Mouse (Mus musculus) midbrain, embryonic 10.5 days (tissue): ENCODE results near the gene Rfxank. TPM values are rescaled to one million over a fixed set of nuclear protein-coding genes. Genes with fewer than 3 reads are reported as not detected.

ENCODE experiments used
- DNase-seq: peaks from one replicate; pipeline ENCODE4 v3.0.0-alpha.2; 2017; ENCODE audit warnings: low spot score
- H3K27ac ChIP-seq: fragments of 300-500 bp; sonication (generic); replicated peaks from 2 replicates; pipeline ENCODE4 v1.5.1; 2016; ENCODE audit warnings: mild to moderate bottlenecking
- H3K27me3 ChIP-seq: fragments of 300-500 bp; sonication (generic); 2 replicates; pipeline ENCODE4 v1.6.1; 2016; ENCODE audit warnings: low read depth, mild to moderate bottlenecking; ENCODE audit not compliant: poor library complexity, severe bottlenecking
- H3K36me3 ChIP-seq: fragments of 300-500 bp; sonication (generic); 2 replicates; pipeline ENCODE4 v1.6.1; 2016; ENCODE audit warnings: mild to moderate bottlenecking, moderate library complexity
- H3K4me1 ChIP-seq: fragments of 300-500 bp; sonication (generic); 2 replicates; pipeline ENCODE4 v1.6.1; 2016
- H3K4me3 ChIP-seq: fragments of 300-500 bp; sonication (generic); 2 replicates; pipeline ENCODE4 v1.5.1; 2016; ENCODE audit warnings: mild to moderate bottlenecking, moderate library complexity
- H3K9me3 ChIP-seq: fragments of 300-500 bp; sonication (generic); replicated peaks from 2 replicates; pipeline ENCODE4 v1.6.1; 2016; ENCODE audit warnings: mild to moderate bottlenecking
- WGBS: fragments of 180-500 bp; shearing (Covaris S2); methylation state at CpG from one replicate; pipeline ENCODE4 v1.1.7; 2016; 5-methylcytosine and 5-hydroxymethylcytosine counted together
- polyA plus RNA-seq: library from polyadenylated mRNA; unstranded; fragments of >200 nt; fragmentation: Nextera tagmentation; extraction: Ambion mirVana; gene quantifications from 2 replicates; pipeline ENCODE4 v1.2.1, GENCODE M21; 2016

The Rfxank gene
- polyA plus RNA-seq, 1 experiment from 2014 or later: 16.1 TPM

GRCm38 (mm10) chr8:70114892-70115291 lies 24.1 kb downstream of the Rfxank start:
- H3K27me3 ChIP-seq: peaks cover 99% of the 10 kb centered on the region
- H3K4me3 ChIP-seq: no peak overlapping the region
- DNase-seq: no peak
- H3K27ac ChIP-seq: no peak overlapping the region
- 67% methylated on average over 13 of the region's 13 CpGs for WGBS
- H3K9me3 ChIP-seq: no peaks in the 10 kb centered on the region
- H3K4me1 ChIP-seq: peaks cover 38% of the 10 kb centered on the region
- H3K36me3 ChIP-seq: peaks cover 34% of the 10 kb centered on the region

- Histone ChIP-seq H3K27ac (no peak overlapping the region), H3K4me1 (peaks cover 33% of the 10 kb centered on the region), H3K4me3 (no peak overlapping the region), H3K36me3 (peaks cover 38% of the 10 kb centered on the region), H3K27me3 (peaks cover 99% of the 10 kb centered on the region), H3K9me3 (no peaks in the 10 kb centered on the region)
- DNase-seq: no peak
- 21% methylated on average over 6 of the region's 6 CpGs for WGBS
Observed at GRCm38 (mm10) chr8:70114488-70114887, 24.5 kb downstream of the Rfxank start.

- Histone ChIP-seq H3K9me3 (no peaks in the 10 kb centered on the region), H3K4me3 (peak overlapping the region; percentile 27; the same call in 1 of the 2 replicates), H3K27ac (no peak overlapping the region), H3K4me1 (peaks cover 14% of the 10 kb centered on the region), H3K27me3 (peaks cover 87% of the 10 kb centered on the region), H3K36me3 (peaks cover 51% of the 10 kb centered on the region)
- WGBS: 7% methylated on average over 43 of the region's 43 CpGs
- peak; percentile 38 for DNase-seq
Observed at GRCm38 (mm10) chr8:70112401-70113016, 26.4 kb downstream of the Rfxank start.

GRCm38 (mm10) chr8:70111192-70111795 lies 27.7 kb downstream of the Rfxank start:
- Histone ChIP-seq H3K36me3 (peaks cover 57% of the 10 kb centered on the region), H3K27ac (no peak overlapping the region), H3K9me3 (no peaks in the 10 kb centered on the region), H3K4me1 (peaks cover 13% of the 10 kb centered on the region), H3K27me3 (peaks cover 78% of the 10 kb centered on the region), H3K4me3 (no peak overlapping the region)
- WGBS: 49% methylated on average over 23 of the region's 23 CpGs
- DNase-seq: no peak

GRCm38 (mm10) chr8:70110451-70110850 lies 28.5 kb downstream of the Rfxank start:
- Histone ChIP-seq H3K36me3 (peaks cover 57% of the 10 kb centered on the region), H3K4me1 (peaks cover 13% of the 10 kb centered on the region), H3K4me3 (no peak overlapping the region), H3K9me3 (no peaks in the 10 kb centered on the region), H3K27ac (no peak overlapping the region), H3K27me3 (peaks cover 71% of the 10 kb centered on the region)
- WGBS: 96% methylated on average over 2 of the region's 2 CpGs
- DNase-seq: no peak

GRCm38 (mm10) chr8:70104922-70105321 lies 34.0 kb downstream of the Rfxank start:
- no peak overlapping the region for H3K4me3 ChIP-seq
- H3K9me3 ChIP-seq: no peaks in the 10 kb centered on the region
- no peak for DNase-seq
- H3K4me1 ChIP-seq: no peaks in the 10 kb centered on the region; the same call in 1 of the 2 replicates
- peaks cover 46% of the 10 kb centered on the region for H3K36me3 ChIP-seq
- peaks cover 15% of the 10 kb centered on the region for H3K27me3 ChIP-seq
- no peak overlapping the region for H3K27ac ChIP-seq
- WGBS: 86% methylated on average over 7 of the region's 7 CpGs

- WGBS: 30% methylated on average over 6 of the region's 6 CpGs
- no peak overlapping the region for H3K4me3 ChIP-seq
Observed at GRCm38 (mm10) chr8:70104506-70104905, 34.4 kb downstream of the Rfxank start.

GRCm38 (mm10) chr8:70100241-70100640 lies 38.7 kb downstream of the Rfxank start:
- no peaks in the 10 kb centered on the region for H3K27me3 ChIP-seq
- H3K4me1 ChIP-seq: no peaks in the 10 kb centered on the region; the same call in 1 of the 2 replicates
- H3K36me3 ChIP-seq: peaks cover 68% of the 10 kb centered on the region
- no peak overlapping the region for H3K4me3 ChIP-seq
- no peaks in the 10 kb centered on the region; the same call in 1 of the 2 replicates for H3K9me3 ChIP-seq
- 90% methylated on average over 8 of the region's 8 CpGs for WGBS
- no peak overlapping the region for H3K27ac ChIP-seq
- no peak for DNase-seq

More at GRCm38 (mm10) chr8:70104506-70104905, 34.4 kb downstream of the Rfxank start:
- DNase-seq: peak; percentile 24
- Histone ChIP-seq H3K27me3 (peaks cover 11% of the 10 kb centered on the region), H3K27ac (no peak overlapping the region), H3K4me1 (no peaks in the 10 kb centered on the region; the same call in 1 of the 2 replicates), H3K9me3 (no peaks in the 10 kb centered on the region), H3K36me3 (peaks cover 46% of the 10 kb centered on the region)

- Histone ChIP-seq H3K27me3 (no peaks in the 10 kb centered on the region), H3K36me3 (peaks cover 73% of the 10 kb centered on the region), H3K9me3 (no peaks in the 10 kb centered on the region; the same call in 1 of the 2 replicates), H3K27ac (no peak overlapping the region), H3K4me3 (no peak overlapping the region), H3K4me1 (no peaks in the 10 kb centered on the region)
- no peak for DNase-seq
- WGBS: 74% methylated on average over 8 of the region's 8 CpGs
Observed at GRCm38 (mm10) chr8:70099276-70099675, 39.7 kb downstream of the Rfxank start.

- H3K27me3 ChIP-seq: peaks cover 38% of the 10 kb centered on the region
- no peak overlapping the region for H3K27ac ChIP-seq
- H3K4me1 ChIP-seq: peaks cover 22% of the 10 kb centered on the region
- DNase-seq: no peak
- H3K4me3 ChIP-seq: no peak overlapping the region
- H3K36me3 ChIP-seq: peaks cover 31% of the 10 kb centered on the region
- WGBS: 73% methylated on average over 8 of the region's 8 CpGs
- no peaks in the 10 kb centered on the region; the same call in 1 of the 2 replicates for H3K9me3 ChIP-seq
Observed at GRCm38 (mm10) chr8:70092786-70093185, 46.2 kb downstream of the Rfxank start.

GRCm38 (mm10) chr8:70089296-70089960 lies 49.5 kb downstream of the Rfxank start:
- H3K4me1 ChIP-seq: peaks cover 38% of the 10 kb centered on the region
- H3K36me3 ChIP-seq: no peaks in the 10 kb centered on the region
- H3K9me3 ChIP-seq: no peaks in the 10 kb centered on the region
- H3K4me3 ChIP-seq: peak overlapping the region; percentile 4; the same call in 1 of the 2 replicates
- DNase-seq: peak; percentile 37
- H3K27ac ChIP-seq: no peak overlapping the region
- peaks cover 72% of the 10 kb centered on the region for H3K27me3 ChIP-seq
- 51% methylated on average over 9 of the region's 9 CpGs for WGBS

- 4% methylated on average over 56 of the region's 56 CpGs for WGBS
- Histone ChIP-seq H3K27me3 (peaks cover 86% of the 10 kb centered on the region), H3K9me3 (no peaks in the 10 kb centered on the region), H3K27ac (peak overlapping the region; percentile 28; the same call in 1 of the 2 replicates), H3K36me3 (no peaks in the 10 kb centered on the region), H3K4me1 (peaks cover 52% of the 10 kb centered on the region), H3K4me3 (peak overlapping the region; percentile 59)
- DNase-seq: peak; percentile 77
Observed at GRCm38 (mm10) chr8:70087836-70088650, 50.9 kb downstream of the Rfxank start.
